Mouse (Mus musculus) kidney, postnatal 0 days (tissue): Measurements from ENCODE around the gene Pex12. TPM values are rescaled to one million over a fixed set of nuclear protein-coding genes. Genes with fewer than 3 reads are reported as not detected.
A peak's percentile ranks its signal among the peaks of the same experiment; 100 is the strongest.

Experiments
- ATAC-seq: fragments of 200-750 bp; cut with Nextera tagmentation; replicated peaks from 2 replicates; pipeline ENCODE4 v1.8.0; 2017; ENCODE audit warnings: low read depth, moderate number of reproducible peaks, moderate TSS enrichment, moderate library complexity; ENCODE audit not compliant: low FRiP score
- DNase-seq: peaks from one replicate; pipeline ENCODE4 v3.0.0-alpha.2; 2016; ENCODE audit warnings: low spot score
- H3K27ac ChIP-seq: fragments of 300-500 bp; sonication (generic); 2 replicates; pipeline ENCODE4 v1.5.1; 2014; ENCODE audit warnings: mild to moderate bottlenecking
- H3K27me3 ChIP-seq: fragments of 300-500 bp; sonication (generic); 2 replicates; pipeline ENCODE4 v1.6.1; 2014; ENCODE audit warnings: low read length, mixed read lengths; ENCODE audit not compliant: insufficient read depth
- H3K36me3 ChIP-seq: fragments of 300-500 bp; sonication (generic); 2 replicates; pipeline ENCODE4 v1.6.1; 2014; ENCODE audit warnings: low read length, mixed read lengths; ENCODE audit not compliant: insufficient read depth
- H3K4me1 ChIP-seq: fragments of 300-500 bp; sonication (generic); replicated peaks from 2 replicates; pipeline ENCODE4 v1.6.1; 2014; ENCODE audit warnings: antibody characterized with exemption, low read length, mixed read lengths; ENCODE audit not compliant: insufficient read depth
- H3K4me2 ChIP-seq: fragments of 300-500 bp; sonication (generic); 2 replicates; pipeline ENCODE4 v1.6.1; 2014; ENCODE audit warnings: mild to moderate bottlenecking, low read length, moderate library complexity, mixed read lengths
- H3K4me3 ChIP-seq: fragments of 300-500 bp; sonication (generic); replicated peaks from 2 replicates; pipeline ENCODE4 v1.5.1; 2014; ENCODE audit warnings: low read depth, low read length
- H3K9ac ChIP-seq: fragments of 300-500 bp; sonication (generic); 2 replicates; pipeline ENCODE4 v1.6.1; 2014; ENCODE audit warnings: low read depth, low read length
- H3K9me3 ChIP-seq: fragments of 300-500 bp; sonication (generic); replicated peaks from 2 replicates; pipeline ENCODE4 v1.6.1; 2016; ENCODE audit warnings: low read length, inconsistent platforms, mixed read lengths
- CTCF ChIP-seq: IDR thresholded peaks from 2 replicates; pipeline ENCODE4 v1.5.1; 2016; ENCODE audit warnings: antibody characterized with exemption, low read depth, mild to moderate bottlenecking, moderate library complexity
- WGBS: fragments of 180-500 bp; shearing (Covaris S2); extraction: QIAGEN DNeasy Blood & Tissue Kit; methylation state at CpG from one replicate; pipeline ENCODE4 v1.1.7; 2014; 5-methylcytosine and 5-hydroxymethylcytosine counted together
- polyA plus RNA-seq: library from polyadenylated mRNA; unstranded; fragments of >200 nt; fragmentation: Nextera tagmentation; extraction: Ambion mirVana; gene quantifications from 2 replicates; pipeline ENCODE4 v1.2.1, GENCODE M21; 2015

The Pex12 gene
- polyA plus RNA-seq, 1 experiment from 2014 or later: 12.2 TPM

GRCm38 (mm10) chr11:83312471-83312870 lies 10.1 kb upstream of the Pex12 start:
- Histone ChIP-seq H3K4me1 (no peaks in the 10 kb centered on the region), H3K27me3 (no peaks in the 10 kb centered on the region), H3K27ac (no peak overlapping the region), H3K9me3 (no peaks in the 10 kb centered on the region), H3K4me3 (no peak overlapping the region), H3K36me3 (peaks cover 24% of the 10 kb centered on the region; the same call in 1 of the 2 replicates), H3K9ac (no peak overlapping the region), H3K4me2 (no peak overlapping the region)
- WGBS: 74% methylated on average over 5 of the region's 5 CpGs
- no peak for DNase-seq
- TF ChIP-seq CTCF: no peak
- no peak for ATAC-seq

GRCm38 (mm10) chr11:83306700-83307253 lies 4.4 kb upstream of the Pex12 start:
- Histone ChIP-seq H3K27me3 (no peaks in the 10 kb centered on the region), H3K9ac (no peak overlapping the region), H3K4me2 (no peak overlapping the region), H3K4me1 (peaks cover 22% of the 10 kb centered on the region; the same call in 1 of the 2 replicates), H3K36me3 (0 out of 2 replicates have a peak, but pooled peaks cover 7% of the 10 kb centered on the region), H3K9me3 (no peaks in the 10 kb centered on the region), H3K27ac (no peak overlapping the region), H3K4me3 (no peak overlapping the region)
- DNase-seq (no peak), ATAC-seq (no peak)
- 52% methylated on average over 4 of the region's 4 CpGs for whole genome bisulfite sequencing
- no peak for TF ChIP-seq CTCF

- Histone ChIP-seq H3K4me1 (peaks cover 23% of the 10 kb centered on the region; the same call in 1 of the 2 replicates), H3K36me3 (no peaks in the 10 kb centered on the region), H3K27me3 (no peaks in the 10 kb centered on the region), H3K4me2 (peak overlapping the region; percentile 88), H3K9me3 (no peaks in the 10 kb centered on the region), H3K9ac (no peak overlapping the region), H3K27ac (no peak overlapping the region), H3K4me3 (peak overlapping the region; percentile 95; the same call in 1 of the 2 replicates)
- no peak for DNase-seq
- no peak for TF ChIP-seq CTCF
- 56% methylated on average over 2 of the region's 2 CpGs for WGBS
- ATAC-seq: no peak
Observed at GRCm38 (mm10) chr11:83304485-83304884, 2.1 kb upstream of the Pex12 start.

GRCm38 (mm10) chr11:83303751-83304150 lies 1.4 kb upstream of the Pex12 start:
- ATAC-seq (no peak), DNase-seq (peak; percentile 64)
- TF ChIP-seq CTCF: no peak
- WGBS: 16% methylated on average over 5 of the region's 5 CpGs
- peak overlapping the region; percentile 88 for H3K4me2 ChIP-seq
- H3K27me3 ChIP-seq: no peaks in the 10 kb centered on the region
- H3K4me3 ChIP-seq: peak overlapping the region; percentile 95
- no peak overlapping the region; the same call in 1 of the 2 replicates for H3K27ac ChIP-seq
- peaks cover 23% of the 10 kb centered on the region; the same call in 1 of the 2 replicates for H3K4me1 ChIP-seq
- peak overlapping the region; percentile 93; the same call in 1 of the 2 replicates for H3K9ac ChIP-seq
- no peaks in the 10 kb centered on the region for H3K9me3 ChIP-seq
- H3K36me3 ChIP-seq: no peaks in the 10 kb centered on the region

GRCm38 (mm10) chr11:83302124-83302523 lies 262 bp downstream of the Pex12 start:
- H3K9ac ChIP-seq: peak overlapping the region; percentile 93
- peak; percentile 24; the same call in 1 of the 2 replicates for TF ChIP-seq CTCF
- peaks cover 34% of the 10 kb centered on the region for H3K4me1 ChIP-seq

GRCm38 (mm10) chr11:83301431-83301831 lies 955 bp downstream of the Pex12 start:
- no peak overlapping the region for H3K27ac ChIP-seq
- no peak for DNase-seq

More at GRCm38 (mm10) chr11:83302124-83302523, 262 bp downstream of the Pex12 start:
- peak overlapping the region; percentile 88 for H3K4me2 ChIP-seq
- no peak for ATAC-seq
- no peak for DNase-seq
- WGBS: 7% methylated on average over 10 of the region's 10 CpGs
- peak overlapping the region; percentile 95 for H3K4me3 ChIP-seq
- no peaks in the 10 kb centered on the region for H3K36me3 ChIP-seq
- no peaks in the 10 kb centered on the region for H3K9me3 ChIP-seq
- H3K27me3 ChIP-seq: no peaks in the 10 kb centered on the region
- H3K27ac ChIP-seq: peak overlapping the region; percentile 97

More at GRCm38 (mm10) chr11:83301431-83301831, 955 bp downstream of the Pex12 start:
- WGBS: 54% methylated on average over 2 of the region's 2 CpGs
- Histone ChIP-seq H3K4me3 (no peak overlapping the region), H3K36me3 (no peaks in the 10 kb centered on the region), H3K27me3 (no peaks in the 10 kb centered on the region), H3K4me1 (peaks cover 34% of the 10 kb centered on the region), H3K4me2 (no peak overlapping the region), H3K9me3 (no peaks in the 10 kb centered on the region), H3K9ac (no peak overlapping the region)
- ATAC-seq: no peak
- peak; percentile 44; the same call in 1 of the 2 replicates for TF ChIP-seq CTCF
